Mouse (Mus musculus): ENCODE measurements around the gene Hcrtr1. TPM values are rescaled to one million over a fixed set of nuclear protein-coding genes. Genes with fewer than 3 reads are reported as not detected.

Hcrtr1 gene
- polyA plus RNA-seq, 1 experiment from 2014 or later, result 0.38 TPM

GRCm38 (mm10) chr4:130175072-130175711 lies 36.0 kb upstream of the Hcrtr1 start, which contains the start of gene Tinagl1:
Gene Tinagl1 (minus strand): TSS chr4:130175122.
- Histone ChIP-seq H3K9ac (replicated peaks) (no peak within 1 kb of the TSS), H3K4me3 (no peak within 1 kb of the TSS), H3K36me3 (no peaks in the 10 kb centered on the region), H3K27me3 (peaks cover 15% of the 10 kb centered on the region), H3K4me2 (replicated peaks) (0 out of 2 replicates have a peak within 1 kb of the TSS, but pooled peaks have one; percentile 13), H3K27ac (replicated peaks) (no peak within 1 kb of the TSS), H3K9me3 (no peaks in the 10 kb centered on the region), H3K4me1 (peaks cover 13% of the 10 kb centered on the region)
- ATAC-seq (replicated peaks), result no peak
- 1% methylated on average over 14 of the region's 14 CpGs for WGBS

GRCm38 (mm10) chr4:130174335-130175031 lies 35.3 kb upstream of the Hcrtr1 start:
- no peak for ATAC-seq (replicated peaks)
- no peak overlapping the region for H3K9ac ChIP-seq (replicated peaks)
- H3K9me3 ChIP-seq, result no peaks in the 10 kb centered on the region
- H3K4me2 ChIP-seq (replicated peaks), result 0 out of 2 replicates have a peak overlapping the region, but pooled peaks have one; percentile 13
- H3K36me3 ChIP-seq, result no peaks in the 10 kb centered on the region
- H3K4me1 ChIP-seq, result peaks cover 13% of the 10 kb centered on the region
- no peak overlapping the region for H3K27ac ChIP-seq (replicated peaks)
- WGBS, result 4% methylated on average over 25 of the region's 25 CpGs
- no peak overlapping the region for H3K4me3 ChIP-seq
- H3K27me3 ChIP-seq, result peaks cover 15% of the 10 kb centered on the region

- H3K27me3 ChIP-seq, result peaks cover 15% of the 10 kb centered on the region
- no peak overlapping the region for H3K9ac ChIP-seq (replicated peaks)
- H3K4me2 ChIP-seq (replicated peaks), result no peak overlapping the region
- ATAC-seq (replicated peaks), result no peak
- no peak overlapping the region for H3K27ac ChIP-seq (replicated peaks)
- H3K36me3 ChIP-seq, result no peaks in the 10 kb centered on the region
- no peaks in the 10 kb centered on the region for H3K9me3 ChIP-seq
- whole genome bisulfite sequencing, result 44% methylated on average over 19 of the region's 19 CpGs
- H3K4me3 ChIP-seq, result no peak overlapping the region
- peaks cover 13% of the 10 kb centered on the region for H3K4me1 ChIP-seq
Measured at GRCm38 (mm10) chr4:130173911-130174311, 34.8 kb upstream of the Hcrtr1 start.

- peaks cover 15% of the 10 kb centered on the region for H3K27me3 ChIP-seq
- no peaks in the 10 kb centered on the region for H3K9me3 ChIP-seq
- no peak overlapping the region for H3K4me2 ChIP-seq (replicated peaks)
- no peak overlapping the region for H3K9ac ChIP-seq (replicated peaks)
- no peaks in the 10 kb centered on the region for H3K36me3 ChIP-seq
- peaks cover 18% of the 10 kb centered on the region for H3K4me1 ChIP-seq
- H3K27ac ChIP-seq (replicated peaks), result no peak overlapping the region
- no peak for ATAC-seq (replicated peaks)
- 71% methylated on average over 11 of the region's 11 CpGs for WGBS
- no peak overlapping the region for H3K4me3 ChIP-seq
Measured at GRCm38 (mm10) chr4:130173060-130173822, 34.1 kb upstream of the Hcrtr1 start.

- WGBS, result 72% methylated on average over 11 of the region's 11 CpGs
- peaks cover 15% of the 10 kb centered on the region for H3K27me3 ChIP-seq
Measured at GRCm38 (mm10) chr4:130171951-130172765, 33.0 kb upstream of the Hcrtr1 start.

GRCm38 (mm10) chr4:130170362-130170761 lies 31.2 kb upstream of the Hcrtr1 start:
- Histone ChIP-seq H3K9me3 (no peaks in the 10 kb centered on the region), H3K4me1 (peaks cover 21% of the 10 kb centered on the region), H3K27me3 (peaks cover 15% of the 10 kb centered on the region), H3K36me3 (no peaks in the 10 kb centered on the region), H3K4me2 (replicated peaks) (no peak overlapping the region), H3K4me3 (no peak overlapping the region), H3K27ac (replicated peaks) (no peak overlapping the region), H3K9ac (replicated peaks) (no peak overlapping the region)
- ATAC-seq (replicated peaks), result no peak
- WGBS, result 84% methylated on average over 4 of the region's 4 CpGs

More at GRCm38 (mm10) chr4:130171951-130172765, 33.0 kb upstream of the Hcrtr1 start:
- Histone ChIP-seq H3K36me3 (no peaks in the 10 kb centered on the region), H3K9ac (replicated peaks) (no peak overlapping the region), H3K27ac (replicated peaks) (no peak overlapping the region), H3K9me3 (no peaks in the 10 kb centered on the region), H3K4me1 (peaks cover 24% of the 10 kb centered on the region), H3K4me2 (replicated peaks) (no peak overlapping the region), H3K4me3 (no peak overlapping the region)
- ATAC-seq (replicated peaks), result no peak

- H3K9me3 ChIP-seq, result no peaks in the 10 kb centered on the region
- ATAC-seq (replicated peaks), result no peak
- no peak overlapping the region for H3K27ac ChIP-seq (replicated peaks)
- H3K4me2 ChIP-seq (replicated peaks), result no peak overlapping the region
- no peaks in the 10 kb centered on the region for H3K36me3 ChIP-seq
- peaks cover 13% of the 10 kb centered on the region for H3K4me1 ChIP-seq
- no peak overlapping the region for H3K9ac ChIP-seq (replicated peaks)
- WGBS, result 91% methylated on average over 16 of the region's 16 CpGs
- no peak overlapping the region for H3K4me3 ChIP-seq
- H3K27me3 ChIP-seq, result peaks cover 11% of the 10 kb centered on the region
Measured at GRCm38 (mm10) chr4:130169411-130169971, 30.3 kb upstream of the Hcrtr1 start.

- Histone ChIP-seq H3K4me2 (replicated peaks) (0 out of 2 replicates have a peak overlapping the region, but pooled peaks have one; percentile 9), H3K27ac (replicated peaks) (no peak overlapping the region), H3K9ac (replicated peaks) (no peak overlapping the region), H3K9me3 (no peaks in the 10 kb centered on the region), H3K4me3 (no peak overlapping the region), H3K27me3 (peaks cover 10% of the 10 kb centered on the region; the same call in 1 of the 2 replicates), H3K4me1 (peaks cover 12% of the 10 kb centered on the region), H3K36me3 (no peaks in the 10 kb centered on the region)
- 39% methylated on average over 16 of the region's 16 CpGs for WGBS
- no peak for ATAC-seq (replicated peaks)
Measured at GRCm38 (mm10) chr4:130168280-130169183, 29.4 kb upstream of the Hcrtr1 start.

- no peak overlapping the region for H3K9ac ChIP-seq (replicated peaks)
- H3K27ac ChIP-seq (replicated peaks), result no peak overlapping the region
- no peak overlapping the region for H3K4me3 ChIP-seq
- no peaks in the 10 kb centered on the region for H3K9me3 ChIP-seq
- ATAC-seq (replicated peaks), result no peak
- peak overlapping the region; percentile 20 for H3K4me2 ChIP-seq (replicated peaks)
- H3K4me1 ChIP-seq, result peaks cover 16% of the 10 kb centered on the region
- H3K27me3 ChIP-seq, result peaks cover 16% of the 10 kb centered on the region; the same call in 1 of the 2 replicates
- no peaks in the 10 kb centered on the region for H3K36me3 ChIP-seq
- WGBS, result 50% methylated on average over 9 of the region's 9 CpGs
Measured at GRCm38 (mm10) chr4:130167814-130168213, 28.7 kb upstream of the Hcrtr1 start.

- Histone ChIP-seq H3K4me2 (replicated peaks) (peak overlapping the region; percentile 20), H3K27ac (replicated peaks) (no peak overlapping the region), H3K9me3 (no peaks in the 10 kb centered on the region), H3K9ac (replicated peaks) (no peak overlapping the region), H3K4me3 (0 out of 2 replicates have a peak overlapping the region, but pooled peaks have one; percentile 15), H3K27me3 (peaks cover 20% of the 10 kb centered on the region), H3K36me3 (no peaks in the 10 kb centered on the region), H3K4me1 (peaks cover 16% of the 10 kb centered on the region)
- WGBS, result 61% methylated on average over 22 of the region's 22 CpGs
- ATAC-seq (replicated peaks), result no peak
Measured at GRCm38 (mm10) chr4:130167321-130167720, 28.2 kb upstream of the Hcrtr1 start.

All from forebrain, embryonic 15.5 days (tissue).